13 mouse cellular contexts compared by ENCODE assay signal in genomic region chr16:91223327-91224067, GRCm38 (mm10). TPM values are rescaled to one million over a fixed set of nuclear protein-coding genes. Genes with fewer than 3 reads are reported as not detected.
A peak's percentile ranks its signal among the peaks of the same experiment; 100 is the strongest.
DNase-seq lines count a peak whose midpoint lies in the region; ATAC-seq lines count a peak whose summit lies in the region.
"Had no signal": no experiment of that assay in that cellular context is flagged by ENCODE, and none has a peak within 500 bp of the region (broad histone marks: within the 10 kb centered on the region; RNA-seq: fewer than 3 reads in every experiment).

No protein-coding gene starts in this region.

- no peak overlapping the region for H3K27ac ChIP-seq in embryonic facial prominence, embryonic 12.5 days
- no peak overlapping the region for H3K27ac ChIP-seq in hindbrain, embryonic 12.5 days
- 0 out of 2 replicates have a peak overlapping the region, but pooled peaks have one; percentile 40 for H3K27ac ChIP-seq in midbrain, embryonic 16.5 days (ENCODE audit: low read length)

- ATAC-seq in embryonic facial prominence, embryonic 12.5 days (ENCODE audit: insufficient number of reproducible peaks, insufficient read depth, low FRiP score, low TSS enrichment) = no peak
- no peak for ATAC-seq in hindbrain, embryonic 12.5 days (ENCODE audit: low FRiP score)
- ATAC-seq in midbrain, embryonic 16.5 days = no peak

- H3K4me1 ChIP-seq in embryonic facial prominence, embryonic 12.5 days = peaks cover 25% of the 10 kb centered on the region; the same call in 1 of the 2 replicates
- peaks cover 32% of the 10 kb centered on the region for H3K4me1 ChIP-seq in hindbrain, embryonic 12.5 days
- H3K4me1 ChIP-seq in midbrain, embryonic 16.5 days (ENCODE audit: control insufficient read depth, insufficient read depth, low read length) = peaks cover 30% of the 10 kb centered on the region

- H3K4me3 ChIP-seq in embryonic facial prominence, embryonic 12.5 days = no peak overlapping the region
- H3K4me3 ChIP-seq in hindbrain, embryonic 12.5 days = peak overlapping the region; percentile 4; the same call in 1 of the 2 replicates
- H3K4me3 ChIP-seq in midbrain, embryonic 16.5 days (ENCODE audit: low read depth, low read length) = peak overlapping the region; percentile 14; the same call in 1 of the 2 replicates

- H3K9ac ChIP-seq in embryonic facial prominence, embryonic 12.5 days = no peak overlapping the region
- H3K9ac ChIP-seq in hindbrain, embryonic 12.5 days = no peak overlapping the region
- H3K9ac ChIP-seq in midbrain, embryonic 16.5 days (ENCODE audit: low read depth, low read length) = peak overlapping the region; percentile 39; the same call in 1 of the 2 replicates

- DNase-seq in embryo, embryonic 10.5 days (ENCODE audit: low spot score) = peak; percentile 26
- no peak for DNase-seq in embryo, embryonic 10 days (ENCODE audit: low spot score)
- no peak for DNase-seq in lung, postnatal 25 days (ENCODE audit: low spot score)
- DNase-seq in frontal cortex, postnatal 14 days (ENCODE audit: low spot score in 2 of 2) = no peak
- DNase-seq in right cerebral cortex, adult 2 months (ENCODE audit: low spot score in 2 of 2) = no peak
- DNase-seq: adrenal gland, adult 2 months; heart, postnatal 4 days; kidney, postnatal 14 days; lung, postnatal 14 days had no signal

- 2% methylated on average over 35 of the region's 35 CpGs for WGBS in embryonic facial prominence, embryonic 12.5 days
- 2% methylated on average over 35 of the region's 35 CpGs for WGBS in hindbrain, embryonic 12.5 days
- WGBS in midbrain, embryonic 16.5 days = 1% methylated on average over 35 of the region's 35 CpGs

- no peaks in the 10 kb centered on the region for H3K36me3 ChIP-seq in embryonic facial prominence, embryonic 12.5 days
- no peaks in the 10 kb centered on the region for H3K36me3 ChIP-seq in hindbrain, embryonic 12.5 days
- H3K36me3 ChIP-seq in midbrain, embryonic 16.5 days (ENCODE audit: control insufficient read depth, insufficient read depth, low read length) = no peaks in the 10 kb centered on the region

- peaks cover 100% of the 10 kb centered on the region for H3K27me3 ChIP-seq in embryonic facial prominence, embryonic 12.5 days
- peaks cover 100% of the 10 kb centered on the region for H3K27me3 ChIP-seq in hindbrain, embryonic 12.5 days
- H3K27me3 ChIP-seq in midbrain, embryonic 16.5 days (ENCODE audit: control insufficient read depth, insufficient read depth, low read depth, low read length) = peaks cover 59% of the 10 kb centered on the region

- 0 out of 2 replicates have a peak overlapping the region, but pooled peaks have one; percentile 16 for H3K4me2 ChIP-seq in embryonic facial prominence, embryonic 12.5 days (replicated peaks)
- peak overlapping the region; percentile 33; the same call in 1 of the 2 replicates for H3K4me2 ChIP-seq in hindbrain, embryonic 12.5 days (replicated peaks)
- peak overlapping the region; percentile 43 for H3K4me2 ChIP-seq in midbrain, embryonic 16.5 days (ENCODE audit: low read length)

- H3K9me3 ChIP-seq in embryonic facial prominence, embryonic 12.5 days = no peaks in the 10 kb centered on the region
- H3K9me3 ChIP-seq in hindbrain, embryonic 12.5 days (replicated peaks) = no peaks in the 10 kb centered on the region
- H3K9me3 ChIP-seq in midbrain, embryonic 16.5 days (replicated peaks; ENCODE audit: control insufficient read depth, low read length, poor library complexity, severe bottlenecking) = no peaks in the 10 kb centered on the region

RNA-seq across cellular contexts. Expression of gene Olig2, which starts 1.8 kb away (rescaled TPM):
- 1.6 and 2.9 TPM in 2 replicates for polyA plus RNA-seq in embryonic facial prominence, embryonic 12.5 days (2016; fragmentation: Nextera tagmentation; extraction: Ambion mirVana)
- 2.8 and 3.4 TPM in 2 replicates for polyA plus RNA-seq in hindbrain, embryonic 12.5 days (2016; fragmentation: Nextera tagmentation; extraction: Ambion mirVana)
- polyA plus RNA-seq in midbrain, embryonic 16.5 days (2015; fragmentation: Nextera tagmentation; extraction: Ambion mirVana) = 8.5 and 9.9 TPM in 2 replicates
- polyA plus RNA-seq: adrenal gland, adult 2 months; urinary bladder, adult 2 months had no signal

RNA-seq across cellular contexts. Expression of gene Olig1, which starts 46.1 kb away (rescaled TPM):
- 1.9 and 5.0 TPM in 2 replicates for polyA plus RNA-seq in embryonic facial prominence, embryonic 12.5 days (2016; fragmentation: Nextera tagmentation; extraction: Ambion mirVana)
- 2.7 and 5.2 TPM in 2 replicates for polyA plus RNA-seq in hindbrain, embryonic 12.5 days (2016; fragmentation: Nextera tagmentation; extraction: Ambion mirVana)
- polyA plus RNA-seq in midbrain, embryonic 16.5 days (2015; fragmentation: Nextera tagmentation; extraction: Ambion mirVana) = 94.2 and 131 TPM in 2 replicates

Comparison
In these comparisons a context has a peak if more than half of its experiments do, and no peak if none do; other contexts are left out.
1. RNA of gene Olig1, which starts 46.1 kb away (polyA plus RNA-seq): 94.2 to 131 TPM in midbrain, embryonic 16.5 days; 2.7 to 5.2 TPM in hindbrain, embryonic 12.5 days and 1.9 to 5.0 TPM in embryonic facial prominence, embryonic 12.5 days; every median in the first group is over 10 times any median in the second.
2. Peak in every context shown above with its lines, with median percentiles within 50 percentile points of each other: H3K4me2 ChIP-seq.